Mouse (Mus musculus) layer of hippocampus, adult 18-20 months (tissue): ENCODE results near the gene Arrdc1. TPM values are rescaled to one million over a fixed set of nuclear protein-coding genes. Genes with fewer than 3 reads are reported as not detected.

Source experiments
- microRNA-seq, 2 experiments: library from miRNA; unstranded; fragments of <30 nt; microRNA quantifications; one replicate each; pipeline ENCODE4 v1.2.0; 2021
- total RNA-seq, 2 experiments: library from RNA; stranded (reverse); gene quantifications; 2 replicates each; pipeline ENCODE4 v1.2.3; 2021

The Arrdc1 gene
- total RNA-seq, 2 experiments from 2014 or later = 11.2 to 11.3 TPM

Small RNA genes lying within 50 kb of the gene (microRNA-seq; reads per million reads assigned to microRNA genes)
- gene Gm22875 = 0 reads per million in 2 experiments

Other genes starting within 250 kb of the Arrdc1 start
- gene Cacna1b, start 172.1 kb downstream of the Arrdc1 start, total RNA-seq = 10 to 100 TPM; 71.1 to 71.2 TPM
- 10 to 100 TPM; 53.3 to 58.8 TPM for gene Ehmt1, start 15.6 kb downstream of the Arrdc1 start, total RNA-seq
- gene Zmynd19, start 14.5 kb upstream of the Arrdc1 start, total RNA-seq = 10 to 100 TPM; 36.4 to 39.1 TPM
- 10 to 100 TPM; 34.1 to 34.2 TPM for gene Dph7, start 27.1 kb upstream of the Arrdc1 start, total RNA-seq
- 10 to 100 TPM; 88.0 to 88.2 TPM for gene Mrpl41, start 39.8 kb upstream of the Arrdc1 start, total RNA-seq
- gene Pnpla7, start 40.8 kb upstream of the Arrdc1 start, total RNA-seq = 10 to 100 TPM; 29.7 to 32.4 TPM
- 100 to 1,000 TPM; 950 to 953 TPM for gene Nsmf, start 119.1 kb upstream of the Arrdc1 start, total RNA-seq
- gene Entpd8, start 145.1 kb upstream of the Arrdc1 start, total RNA-seq = not detected
- gene Noxa1, start 159.9 kb upstream of the Arrdc1 start, total RNA-seq = not detected
- 10 to 100 TPM; 19.5 to 21.0 TPM for gene Nrarp, start 245.5 kb upstream of the Arrdc1 start, total RNA-seq